Comparison of ENCODE assay signal across 14 mouse cellular contexts in the genomic region with DNA sequence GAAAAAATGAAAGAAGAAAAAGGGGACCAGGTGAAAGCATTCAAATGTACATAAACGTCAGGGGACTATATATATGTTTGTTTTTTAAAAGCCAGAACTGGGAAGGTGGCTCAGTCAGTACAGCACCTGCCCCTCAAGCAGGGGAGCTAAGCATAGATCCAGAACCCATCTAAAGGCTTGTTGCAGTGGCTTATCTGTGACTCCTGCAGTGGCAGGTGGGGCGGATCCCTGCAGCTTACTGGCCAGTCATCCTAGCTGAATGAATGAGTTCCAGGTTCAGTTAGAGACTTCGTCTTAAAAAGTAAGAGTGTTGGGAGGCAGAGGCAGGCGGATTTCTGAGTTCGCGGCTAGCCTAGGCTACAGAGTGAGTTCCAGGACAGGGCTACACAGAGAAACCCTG. TPM values are rescaled to one million over a fixed set of nuclear protein-coding genes. Genes with fewer than 3 reads are reported as not detected.
"Had no signal": no experiment of that assay in that cellular context is flagged by ENCODE, and none has a peak within 500 bp of the region (broad histone marks: within the 10 kb centered on the region; RNA-seq: fewer than 3 reads in every experiment).

No protein-coding gene starts in this region.

- H3K9ac ChIP-seq: lung, embryonic 14.5 days; midbrain, embryonic 13.5 days; midbrain, embryonic 15.5 days; neural tube, embryonic 12.5 days had no signal

- DNase-seq: lung, adult 18-20 months; lung, embryonic 14.5 days; lung, postnatal 10 days; lung, postnatal 4 days; right cerebral cortex, postnatal 14 days; thymus, adult 18-20 months; thymus, postnatal 14 days; thymus, postnatal 36 days had no signal

- H3K4me3 ChIP-seq: midbrain, embryonic 13.5 days; midbrain, embryonic 15.5 days; neural tube, embryonic 12.5 days had no signal

- ATAC-seq: midbrain, embryonic 13.5 days; midbrain, embryonic 15.5 days had no signal

- H3K4me1 ChIP-seq: neural tube, embryonic 12.5 days had no signal

- H3K27me3 ChIP-seq: midbrain, embryonic 13.5 days; midbrain, embryonic 15.5 days; neural tube, embryonic 12.5 days had no signal

- H3K36me3 ChIP-seq: midbrain, embryonic 13.5 days; midbrain, embryonic 15.5 days; neural tube, embryonic 12.5 days had no signal

- H3K27ac ChIP-seq: midbrain, embryonic 13.5 days; midbrain, embryonic 15.5 days; neural tube, embryonic 12.5 days had no signal

- H3K9me3 ChIP-seq: midbrain, embryonic 13.5 days; midbrain, embryonic 15.5 days; neural tube, embryonic 12.5 days had no signal

- H3K4me2 ChIP-seq: lung, embryonic 14.5 days; midbrain, embryonic 11.5 days; midbrain, embryonic 13.5 days; midbrain, embryonic 15.5 days; neural tube, embryonic 12.5 days had no signal

RNA-seq across cellular contexts. Expression of a gene that starts 48.3 kb away (rescaled TPM):
- total RNA-seq: monocyte, adult 5-6 weeks; neutrophil, adult 5-6 weeks had no signal
